Mouse (Mus musculus) gastrocnemius, postnatal 4 days (tissue): ENCODE measurements around the gene A1bg. TPM values are rescaled to one million over a fixed set of nuclear protein-coding genes. Genes with fewer than 3 reads are reported as not detected.

Experiments used
- DNase-seq, 2 experiments: peaks; one replicate each; pipeline ENCODE4 v3.0.0; 2021 to 2022; ENCODE audit warnings: low spot score in 2 of 2, mixed read lengths in 2 of 2
- long read RNA-seq, 2 experiments: library from polyadenylated mRNA; stranded (forward); transcript quantifications; one replicate each; pipeline ENCODE4 v2.0.0; 2021
- total RNA-seq, 2 experiments: library from RNA; stranded (reverse); gene quantifications; 2 replicates each; pipeline ENCODE4 v1.2.3; 2021

Gene A1bg
- total RNA-seq = not detected
- long read RNA-seq, experiment 1 = 0 reads
- long read RNA-seq, experiment 2 = 0 reads

DNA sequence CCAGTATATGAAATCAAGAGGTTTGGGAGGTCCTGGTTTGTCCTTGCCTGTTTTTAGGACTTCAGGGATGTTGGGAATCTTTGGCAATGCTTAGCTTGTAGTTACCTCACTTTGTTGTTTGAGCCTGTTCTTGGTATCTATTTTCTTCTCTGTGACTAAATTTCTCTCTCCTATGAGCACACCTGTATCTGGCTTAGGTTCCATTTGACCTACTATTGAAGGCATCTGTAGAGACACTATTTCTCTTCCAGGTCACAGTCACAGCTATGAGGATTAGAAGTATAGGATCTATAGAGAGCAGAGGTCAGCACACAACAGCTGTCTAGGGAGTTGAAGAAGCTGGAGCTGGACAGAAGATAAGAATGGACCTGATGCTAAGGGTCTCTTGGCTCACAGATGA lies at the start of gene A1bg:
A1bg (minus strand) TSS at position 101 of the 400 bp plus-strand sequence.
- DNase-seq = no peak

DNA sequence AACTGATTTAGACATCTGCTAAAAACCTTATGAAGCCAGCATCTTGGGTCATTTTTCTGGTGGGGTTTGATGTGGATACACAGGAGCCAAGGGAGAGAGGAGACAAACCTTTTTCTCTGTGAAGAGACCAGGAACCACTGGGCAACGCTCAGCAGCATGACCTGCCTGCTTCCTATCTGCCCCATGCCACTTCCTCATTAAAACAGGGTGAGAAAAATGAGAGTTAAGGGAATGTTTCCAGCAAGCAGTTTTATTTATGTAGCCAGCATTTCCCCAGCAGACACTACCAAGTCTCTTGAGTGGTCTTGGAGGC lies 45.7 kb upstream of the A1bg start:
- DNase-seq = no peak

DNA sequence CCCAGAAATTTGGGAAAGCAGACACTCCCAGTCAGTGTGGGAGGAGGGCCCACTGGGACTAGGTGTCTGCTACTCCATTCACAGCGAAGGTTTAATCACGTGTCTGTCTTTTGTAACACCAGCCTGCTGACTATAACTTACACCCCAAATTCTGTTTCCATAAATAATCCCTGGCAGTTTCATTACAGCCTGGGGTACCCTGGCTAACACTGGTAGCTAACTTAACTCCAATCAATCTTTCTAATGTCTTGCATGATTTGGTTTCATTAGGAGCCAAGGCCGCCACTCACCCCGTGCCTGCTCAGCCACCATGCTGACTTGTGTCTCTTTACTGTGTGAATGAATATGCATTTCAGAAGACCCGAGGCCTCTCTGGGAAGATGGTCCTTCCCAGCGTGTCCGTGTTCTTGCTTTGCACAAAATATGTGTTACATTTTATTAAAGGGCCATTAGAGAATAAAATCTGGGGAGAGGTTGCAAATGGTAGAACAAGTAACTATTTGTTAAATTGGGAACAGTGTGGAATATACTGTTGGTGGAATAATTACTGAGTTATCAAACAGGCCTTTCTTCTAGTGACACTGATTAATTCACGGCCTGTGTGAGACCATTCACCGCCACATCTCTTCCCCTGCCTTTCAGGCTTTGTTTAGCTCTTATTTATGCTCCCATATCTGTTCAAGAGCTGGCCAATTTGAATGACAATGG lies 45.2 kb upstream of the A1bg start:
- DNase-seq = no peak

DNA sequence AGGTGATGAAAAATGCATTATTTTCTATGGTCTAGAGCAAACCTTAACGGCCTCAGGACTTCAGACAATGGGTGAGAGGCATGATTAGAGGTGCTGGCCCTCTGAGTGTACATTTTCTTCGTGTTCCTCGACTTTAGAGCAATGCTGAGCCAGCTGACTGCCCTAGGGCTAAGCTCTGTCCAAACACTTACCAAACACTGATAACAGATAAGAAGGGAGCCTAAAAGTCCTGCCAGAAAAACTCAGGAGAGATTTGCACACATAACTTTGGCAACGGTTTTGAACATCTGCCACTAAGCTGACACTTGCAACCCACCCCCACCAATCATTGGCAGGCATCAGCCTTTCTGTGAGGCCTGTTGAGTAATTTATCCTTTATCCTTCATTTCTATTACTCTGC lies 2.9 kb upstream of the A1bg start:
- no peak for DNase-seq

DNA sequence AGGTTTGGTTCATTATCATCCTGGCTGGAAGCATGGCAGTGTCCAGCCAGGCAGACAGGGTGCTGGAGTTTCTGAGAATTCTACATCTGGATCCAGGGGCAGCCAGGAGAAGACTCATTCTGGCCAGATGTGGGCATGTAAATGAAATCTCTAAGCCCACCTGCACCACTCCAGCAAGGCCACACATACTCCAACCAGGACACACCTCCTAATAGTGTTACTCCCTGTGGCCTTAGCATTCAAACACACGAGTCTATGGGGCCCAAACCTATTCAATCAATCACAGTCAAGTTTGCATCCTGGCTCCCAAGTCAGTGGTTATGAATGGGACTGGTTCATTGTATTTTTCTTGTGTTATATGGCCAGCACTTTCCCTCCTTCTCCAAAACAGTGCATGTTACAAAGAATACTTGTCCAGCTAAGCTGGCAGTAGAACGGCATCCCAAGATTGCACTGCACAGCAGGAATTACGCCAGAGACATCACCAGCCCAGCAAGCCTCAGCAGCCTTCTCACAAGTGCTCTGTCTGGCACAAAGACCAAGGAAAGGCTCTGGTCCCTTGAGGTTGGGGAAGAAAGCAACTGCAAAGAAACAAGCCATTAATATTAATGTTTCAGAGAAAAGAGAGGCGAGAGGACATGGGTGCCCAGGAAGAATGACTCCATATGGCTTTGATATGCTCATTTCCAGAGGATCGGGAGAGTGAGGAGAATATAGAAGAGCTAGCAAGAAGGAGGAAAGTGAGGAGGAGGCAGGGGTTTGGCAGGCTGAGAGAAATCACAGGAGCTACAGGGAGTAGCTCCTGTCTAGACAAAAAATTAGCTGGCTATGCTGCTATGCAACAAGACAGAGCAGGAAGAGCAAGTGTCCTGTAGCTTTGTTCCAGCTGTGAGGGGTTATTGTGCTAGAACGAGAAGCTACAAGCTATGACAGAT lies 18.8 kb downstream of the A1bg start:
- no peak for DNase-seq

DNA sequence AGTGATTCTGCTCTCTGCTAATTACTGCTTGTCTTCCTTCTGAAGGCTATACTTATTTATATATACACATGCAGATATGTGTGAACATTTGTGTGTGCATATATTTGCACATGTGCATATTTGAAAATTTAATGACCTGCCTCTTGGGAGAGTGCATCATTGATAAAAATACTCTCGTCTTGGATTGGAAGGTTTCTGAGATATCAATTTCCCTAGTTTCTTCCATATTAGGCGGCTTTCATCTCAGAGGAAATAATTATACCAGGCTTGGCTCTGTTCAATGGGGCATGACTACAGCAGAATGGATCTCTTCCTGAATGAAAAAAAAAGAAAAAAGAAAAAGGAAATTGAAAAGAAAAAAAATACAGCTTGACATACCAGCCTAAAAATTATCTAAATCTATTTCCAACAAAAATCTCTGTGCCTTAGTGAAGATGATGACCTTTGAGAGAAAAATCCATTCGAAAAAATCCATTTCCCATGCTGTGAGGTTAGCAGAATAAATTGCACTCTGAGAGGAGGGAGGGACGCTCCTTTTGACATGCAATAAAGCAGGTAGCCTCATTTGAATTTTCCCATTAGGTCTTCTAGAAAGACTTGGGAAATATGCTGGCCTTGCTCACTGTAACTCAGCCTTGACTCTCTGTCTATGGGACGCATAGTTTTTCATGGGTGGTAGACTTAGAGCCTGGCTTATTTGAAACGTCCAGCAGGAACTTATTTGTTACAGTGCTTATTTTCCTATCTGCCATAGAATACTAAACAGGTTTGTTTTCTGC lies 24.4 kb downstream of the A1bg start:
- no peak for DNase-seq

DNA sequence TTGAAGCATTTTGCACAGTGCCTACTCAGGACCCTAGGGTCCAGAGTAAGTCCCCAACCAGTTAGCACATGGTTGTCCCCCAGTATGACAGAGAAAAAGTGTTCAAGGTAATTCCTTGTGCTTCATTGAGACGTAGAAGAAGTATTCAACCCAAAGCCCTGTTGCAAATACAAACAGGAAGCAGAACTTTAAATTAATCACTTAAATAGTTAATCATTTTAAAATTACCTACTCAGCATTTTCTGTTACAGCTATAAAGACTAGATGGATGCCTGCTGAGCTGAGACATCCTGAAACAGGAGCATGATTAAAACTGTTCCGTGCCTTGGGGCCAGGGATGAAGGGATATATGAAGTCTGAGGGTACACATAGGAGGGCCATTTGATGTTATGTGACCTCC lies 26.8 kb downstream of the A1bg start:
- no peak for DNase-seq

DNA sequence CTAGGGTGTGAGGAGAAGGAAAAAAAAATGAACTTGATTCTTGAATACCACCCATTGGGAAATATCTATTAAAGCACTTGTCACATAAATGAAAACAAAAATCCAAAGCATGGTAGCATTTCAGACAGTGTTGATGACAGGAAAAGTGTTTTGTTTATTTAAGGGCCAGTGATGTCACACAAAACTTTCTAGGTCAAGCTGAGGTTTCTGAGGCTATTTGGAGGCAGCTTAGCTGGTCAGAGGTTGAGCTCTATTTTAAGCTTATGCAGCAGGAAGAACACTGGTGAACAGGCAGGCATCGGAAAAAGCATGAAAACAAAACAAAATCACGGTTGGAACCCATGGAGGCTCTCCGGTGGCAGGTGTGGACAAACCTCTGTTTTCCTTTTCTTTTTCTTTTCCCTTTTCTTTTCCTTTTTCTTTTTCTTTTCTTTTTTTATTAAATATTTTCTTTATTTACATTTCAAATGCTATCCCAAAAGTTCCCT lies 29.8 kb downstream of the A1bg start:
- DNase-seq = no peak

DNA sequence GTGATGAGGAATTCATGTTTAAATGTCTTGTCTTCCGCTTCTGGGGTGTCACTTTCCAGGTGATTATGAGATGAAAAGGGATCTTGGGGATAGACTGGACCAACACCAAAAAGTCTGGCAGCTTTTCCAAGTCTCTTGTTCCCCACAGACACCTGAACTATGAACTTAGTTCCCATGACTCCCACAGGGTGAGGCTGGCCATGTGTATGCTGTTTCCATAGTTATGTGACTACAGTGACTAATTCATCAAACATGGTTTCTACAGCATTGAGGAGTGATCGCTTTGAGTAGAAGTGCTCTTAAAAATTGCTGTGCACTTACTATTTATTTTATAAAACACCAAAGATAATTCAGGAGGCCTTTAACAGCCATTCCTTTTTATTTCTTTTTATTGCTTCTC lies 34.1 kb downstream of the A1bg start:
- DNase-seq = no peak

DNA sequence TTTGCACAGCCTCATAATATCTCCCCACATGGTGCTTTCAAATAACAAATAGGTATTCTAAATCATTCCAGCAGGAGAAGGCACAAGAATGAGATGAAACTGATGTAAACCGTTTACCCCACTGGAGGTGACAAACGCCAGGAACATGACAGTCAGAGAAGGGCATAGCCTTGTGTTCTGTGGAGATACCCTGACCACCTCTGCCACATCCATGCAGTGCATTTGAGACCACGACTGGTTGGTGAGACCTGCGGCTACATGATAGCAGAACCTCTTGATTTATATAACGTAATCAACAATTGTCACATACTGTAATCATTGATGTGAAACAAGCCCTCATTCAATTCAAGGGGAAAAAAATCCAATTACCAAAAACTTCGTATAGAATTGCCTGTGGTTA lies 47.1 kb downstream of the A1bg start:
- DNase-seq = no peak

DNA sequence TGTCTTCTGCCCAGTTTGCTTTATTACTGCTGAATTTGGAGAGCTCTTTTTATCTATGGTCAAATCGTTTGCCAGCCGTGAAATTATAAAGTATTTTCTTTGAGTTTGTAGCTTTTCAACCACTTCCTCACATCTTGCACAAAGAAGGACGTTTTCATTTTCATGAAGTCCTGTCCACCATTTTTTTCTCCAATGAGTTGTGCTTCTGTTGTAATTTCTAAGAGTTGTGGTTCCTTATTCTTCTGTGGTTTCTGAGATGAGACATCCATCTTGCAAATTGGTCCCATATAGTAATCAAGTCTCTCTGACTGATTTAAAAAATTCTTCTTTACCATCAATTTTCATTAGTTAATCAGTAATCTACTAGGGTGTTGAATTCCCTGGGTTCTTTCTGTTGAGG lies 60.4 kb downstream of the A1bg start:
- DNase-seq = no peak

DNA sequence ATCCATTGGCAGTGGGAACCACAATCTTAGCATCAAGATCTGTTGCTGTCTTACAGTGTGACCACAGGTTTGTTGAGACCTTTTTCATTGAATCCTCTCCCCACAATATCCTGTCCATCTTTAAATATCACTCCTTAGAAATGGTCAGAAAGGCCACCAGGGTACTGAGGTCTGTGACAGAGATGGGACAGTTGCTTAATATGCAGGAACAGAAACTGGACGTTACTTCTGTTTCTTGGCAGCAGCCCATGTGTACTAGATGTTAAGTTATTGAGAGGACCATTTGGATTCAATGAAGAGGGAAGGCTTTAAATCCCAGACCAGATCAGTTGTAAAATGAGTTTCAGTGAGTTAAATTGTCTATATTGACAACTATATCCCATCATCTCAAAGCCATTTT lies 67.7 kb downstream of the A1bg start:
- DNase-seq = no peak

DNA sequence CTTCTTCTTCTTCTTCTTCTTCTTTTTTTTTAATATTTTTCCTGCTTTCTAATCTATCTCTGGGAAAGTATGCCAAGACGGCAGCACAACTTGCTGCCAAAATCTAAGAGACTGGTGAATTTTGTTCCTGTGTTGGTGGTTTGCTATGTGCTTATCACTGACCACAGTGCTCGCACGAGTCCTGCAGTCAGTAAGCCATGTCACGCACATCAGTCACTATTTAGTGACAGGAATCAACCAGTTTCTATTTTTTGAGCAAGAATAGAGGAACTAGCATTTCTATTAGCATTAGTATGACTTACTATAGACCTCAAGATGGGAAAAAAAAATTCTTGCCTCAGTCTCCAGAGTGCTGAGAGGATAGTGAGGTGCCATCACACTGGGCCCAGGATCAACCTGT lies 68.7 kb downstream of the A1bg start:
- no peak for DNase-seq

DNA sequence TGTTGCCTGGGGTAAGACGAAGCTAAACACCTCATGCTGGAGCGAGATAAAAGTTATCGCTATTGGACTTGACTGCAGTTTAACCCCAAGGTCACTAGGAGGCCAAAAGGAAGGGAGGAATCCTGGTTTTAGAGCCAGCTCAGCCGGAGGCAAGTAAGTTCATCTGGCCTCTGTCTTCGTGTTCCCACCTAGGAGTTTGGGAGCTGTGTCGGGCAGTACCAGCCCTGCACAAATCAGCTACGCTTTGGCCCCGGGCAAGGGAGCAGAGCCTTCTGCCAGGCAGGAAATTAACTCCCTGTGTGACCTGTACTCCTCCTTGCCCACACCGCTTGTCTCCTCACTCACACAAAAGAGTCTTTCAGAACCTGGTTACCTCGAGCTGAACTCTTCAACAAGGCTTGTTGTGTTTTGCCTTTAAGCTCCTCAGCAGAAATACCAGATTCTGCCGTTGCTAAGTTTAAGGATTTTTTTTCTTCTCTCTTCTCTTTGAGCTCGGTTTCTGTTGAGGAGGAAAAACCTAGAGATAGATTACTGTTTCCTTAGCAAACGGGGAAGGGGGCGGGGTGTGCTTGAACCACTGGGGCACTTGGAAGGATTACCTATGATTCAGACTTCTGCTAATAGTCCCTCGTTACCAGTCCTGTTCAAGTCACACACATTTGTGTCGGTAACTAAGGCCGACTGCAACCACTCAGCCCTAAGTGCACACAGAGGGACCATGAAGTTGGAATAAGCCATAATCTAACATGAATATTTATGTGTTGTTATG lies 69.4 kb downstream of the A1bg start, which contains the start of gene Fam84b:
Fam84b (minus strand) TSS at position 548 of the 769 bp plus-strand sequence.
- DNase-seq = no peak

DNA sequence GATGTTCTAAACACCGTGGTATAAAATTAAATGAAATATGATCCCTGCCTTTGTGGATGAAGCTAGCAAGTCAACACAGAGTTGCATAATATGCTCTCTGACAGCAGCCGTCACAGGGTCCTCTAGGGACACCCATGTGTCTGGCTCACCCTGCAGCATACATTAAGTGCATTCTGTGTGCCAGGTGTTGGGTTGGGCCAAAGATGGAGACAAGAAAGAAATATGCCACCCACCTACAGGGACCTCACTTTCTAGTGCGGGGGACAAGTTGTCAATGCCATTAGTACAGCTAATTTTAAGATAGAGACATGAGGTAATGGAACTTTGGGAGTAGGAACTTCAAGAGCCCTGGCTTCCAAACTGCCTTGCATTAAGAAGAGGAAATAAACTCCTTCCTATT lies 74.2 kb downstream of the A1bg start:
- DNase-seq = no peak

Other genes starting within 250 kb of the A1bg start
- gene Fam84b, start 69.2 kb downstream of the A1bg start, total RNA-seq = 1 to 10 TPM; 3.3 to 3.4 TPM